Mouse (Mus musculus) R1 (cell line): ENCODE results near the gene Klhl36.

Experiments
- DNase-seq: peaks from one replicate; pipeline ENCODE4 v3.0.0-alpha.2; 2018; ENCODE audit warnings: low read depth, low spot score

Klhl36 gene

DNA sequence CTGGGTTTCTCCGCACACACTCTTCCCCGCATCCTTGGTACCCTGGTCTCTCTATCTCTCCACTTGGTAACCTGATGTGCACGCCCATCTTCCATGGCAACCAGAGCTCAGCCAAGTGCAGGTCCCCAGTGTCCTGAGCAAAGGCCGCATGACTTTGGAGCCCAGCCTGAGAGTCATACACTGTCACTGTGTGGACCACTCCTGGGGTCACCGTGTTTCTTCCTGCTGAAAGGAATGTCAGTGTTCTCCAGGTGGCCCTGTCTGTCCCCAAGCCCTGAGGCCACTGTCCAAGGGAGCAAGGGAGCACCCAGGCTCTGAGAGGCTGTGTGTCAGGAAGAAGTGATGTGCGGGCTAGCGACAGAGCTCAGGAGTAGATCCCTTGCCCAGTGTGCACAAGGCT, 21.2 kb downstream of the Klhl36 start:
- DNase-seq: no peak

DNA sequence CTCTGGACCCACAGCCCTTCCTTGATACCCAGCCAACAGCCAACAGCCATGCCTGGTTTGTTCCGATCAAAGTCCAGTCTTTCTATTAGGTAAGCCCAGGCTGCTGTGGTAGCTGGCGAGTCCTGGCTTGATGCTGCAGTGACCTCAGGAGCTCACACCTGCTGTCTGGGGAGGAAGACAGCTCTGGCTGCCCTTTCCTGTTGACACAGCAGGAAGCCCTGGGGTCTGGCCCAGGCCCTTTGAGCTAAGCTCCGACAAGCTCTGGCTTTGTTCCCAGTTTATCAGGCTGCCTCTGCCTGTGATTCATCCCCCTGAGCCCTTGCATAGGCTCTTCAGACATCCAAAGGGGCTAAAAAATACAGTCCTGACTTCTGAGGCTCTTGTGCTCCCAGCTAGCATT, 23.5 kb downstream of the Klhl36 start:
- DNase-seq: no peak

DNA sequence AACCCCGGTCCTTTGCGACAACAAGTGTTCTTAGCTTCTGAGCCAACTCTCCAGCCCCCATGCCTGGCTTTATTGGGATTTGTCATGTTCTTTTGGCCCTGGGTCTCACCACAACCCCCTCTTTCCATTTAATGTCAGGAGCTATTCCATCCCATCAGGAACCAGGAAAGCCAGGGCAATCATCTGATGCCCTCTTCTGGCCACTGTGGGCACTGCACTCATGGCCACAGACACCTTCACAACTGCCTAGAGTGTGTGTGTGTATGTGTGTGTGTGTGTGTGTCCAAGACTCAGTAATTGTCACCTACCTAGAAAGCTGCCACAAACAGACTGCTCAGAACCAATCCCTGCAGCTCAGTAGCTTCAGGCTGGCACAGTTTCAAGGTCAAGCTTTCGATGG, 25.1 kb downstream of the Klhl36 start:
- DNase-seq: peak; percentile 63

GRCm38 (mm10) chr8:119888012-119888411, 25.9 kb downstream of the Klhl36 start:
- no peak for DNase-seq

DNA sequence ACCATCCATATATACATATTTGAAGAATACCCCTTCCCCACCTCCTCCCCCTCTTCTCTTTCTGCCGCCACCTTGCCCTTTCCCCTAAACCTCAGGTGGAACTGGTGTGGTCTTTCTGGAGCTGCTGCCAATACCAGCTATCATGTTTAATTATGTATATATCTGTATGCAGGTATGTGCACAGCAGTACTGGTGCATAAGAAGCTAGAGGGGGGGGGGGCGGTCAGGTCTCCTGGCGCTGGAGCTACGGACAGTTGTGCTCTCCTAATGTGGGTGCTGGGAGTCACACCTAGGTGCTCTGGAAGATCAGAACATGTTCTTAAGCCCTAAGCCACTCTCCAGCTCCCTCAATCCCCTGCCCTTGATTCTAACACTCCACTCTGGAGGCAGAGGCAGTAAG, 35.0 kb downstream of the Klhl36 start:
- DNase-seq: no peak

GRCm38 (mm10) chr8:119897933-119898332, 35.9 kb downstream of the Klhl36 start:
- DNase-seq: no peak

DNA sequence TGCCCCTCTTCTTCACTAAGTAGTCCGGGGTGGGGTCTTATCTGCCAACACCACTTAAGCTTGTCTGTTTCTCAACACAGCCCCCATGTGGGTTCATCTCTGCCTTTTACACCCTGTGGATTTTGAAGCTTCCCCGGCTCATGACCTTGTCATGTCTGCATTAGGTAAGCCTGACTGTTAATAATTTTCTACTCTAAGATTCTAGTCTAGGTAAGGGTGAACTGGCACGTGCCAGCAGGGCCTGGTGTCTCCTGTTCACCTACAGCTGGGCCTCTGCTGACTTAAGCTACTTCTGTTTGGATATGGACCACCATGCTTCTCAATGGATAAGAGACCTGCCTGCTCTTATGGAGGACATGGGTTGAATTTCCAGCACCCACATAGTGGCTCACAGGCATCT, 39.3 kb downstream of the Klhl36 start:
- DNase-seq: no peak

- peak; percentile 35 for DNase-seq
Observed at GRCm38 (mm10) chr8:119901952-119902351, 39.9 kb downstream of the Klhl36 start.

- DNase-seq: no peak
Observed at GRCm38 (mm10) chr8:119904323-119904911, 42.4 kb downstream of the Klhl36 start.

DNA sequence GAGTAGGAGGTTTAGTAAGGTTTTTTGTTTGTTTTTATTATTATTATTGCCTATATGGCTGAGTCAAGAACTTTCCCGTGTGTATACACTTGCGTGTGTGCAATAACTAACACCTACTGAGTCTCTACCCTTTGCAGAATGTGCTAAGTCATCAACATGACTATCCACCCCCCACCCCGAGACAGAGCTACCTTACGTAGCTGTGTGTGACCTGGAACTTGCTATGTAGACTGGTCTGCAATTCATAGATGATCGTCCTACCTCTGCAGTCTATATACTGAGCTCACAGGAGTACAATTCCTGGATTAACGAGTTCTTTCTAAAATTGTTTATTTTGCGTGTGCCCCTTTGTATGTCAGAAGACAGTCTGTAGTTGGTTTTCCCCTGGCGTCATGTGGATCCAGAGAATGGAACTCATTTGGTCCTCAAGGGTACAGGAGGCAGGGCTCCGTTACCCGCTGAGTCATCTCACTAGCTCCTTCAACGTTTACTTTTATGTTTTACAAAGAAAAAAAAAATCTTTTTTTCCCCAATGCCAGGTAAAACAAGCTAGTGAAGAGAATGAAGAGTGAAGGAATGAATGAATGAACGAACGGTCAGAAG, 48.0 kb downstream of the Klhl36 start, which contains the start of gene Usp10:
TSS of gene Usp10 (plus strand) at position 417 of the 603 bp plus-strand sequence.
- DNase-seq: no peak

DNA sequence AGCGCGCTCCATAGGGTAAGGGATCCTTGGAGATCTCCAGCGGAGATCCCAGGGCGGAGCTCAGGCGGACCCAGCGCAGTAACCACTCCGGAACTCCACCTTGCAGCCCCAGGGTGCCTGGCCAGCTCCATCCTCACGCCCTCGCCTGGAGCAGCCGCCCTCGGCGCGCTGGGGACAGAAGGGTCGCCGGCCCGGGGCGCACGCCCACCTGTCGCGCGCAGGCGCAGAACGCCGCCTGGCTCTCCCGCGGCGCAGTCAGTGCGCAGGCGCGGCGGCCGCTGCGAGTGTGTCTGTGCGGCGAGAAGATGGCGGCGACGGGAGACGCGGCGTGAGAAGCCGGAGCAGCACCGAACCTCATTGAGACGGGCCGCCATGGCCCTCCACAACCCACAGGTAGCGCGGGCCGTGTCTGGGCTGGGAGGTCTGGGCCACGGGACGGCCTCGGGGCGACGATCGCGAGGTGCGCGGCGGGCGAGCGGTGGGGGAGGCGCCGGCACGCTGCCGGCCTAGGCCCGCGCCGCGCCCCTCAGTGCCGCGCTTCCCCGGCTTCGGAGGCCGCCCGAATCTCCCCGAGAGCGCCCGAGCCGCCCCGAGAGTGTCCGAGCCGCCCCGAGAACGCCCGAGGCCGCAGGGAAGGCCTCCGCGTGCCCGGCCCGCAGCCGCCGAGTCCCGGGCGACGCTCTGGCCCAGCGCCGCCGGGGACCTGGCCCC, 48.6 kb downstream of the Klhl36 start, which contains the start of gene Gm20388:
TSS of gene Gm20388 (plus strand) at position 295 of the 711 bp plus-strand sequence.
- DNase-seq: peak; percentile 88

DNA sequence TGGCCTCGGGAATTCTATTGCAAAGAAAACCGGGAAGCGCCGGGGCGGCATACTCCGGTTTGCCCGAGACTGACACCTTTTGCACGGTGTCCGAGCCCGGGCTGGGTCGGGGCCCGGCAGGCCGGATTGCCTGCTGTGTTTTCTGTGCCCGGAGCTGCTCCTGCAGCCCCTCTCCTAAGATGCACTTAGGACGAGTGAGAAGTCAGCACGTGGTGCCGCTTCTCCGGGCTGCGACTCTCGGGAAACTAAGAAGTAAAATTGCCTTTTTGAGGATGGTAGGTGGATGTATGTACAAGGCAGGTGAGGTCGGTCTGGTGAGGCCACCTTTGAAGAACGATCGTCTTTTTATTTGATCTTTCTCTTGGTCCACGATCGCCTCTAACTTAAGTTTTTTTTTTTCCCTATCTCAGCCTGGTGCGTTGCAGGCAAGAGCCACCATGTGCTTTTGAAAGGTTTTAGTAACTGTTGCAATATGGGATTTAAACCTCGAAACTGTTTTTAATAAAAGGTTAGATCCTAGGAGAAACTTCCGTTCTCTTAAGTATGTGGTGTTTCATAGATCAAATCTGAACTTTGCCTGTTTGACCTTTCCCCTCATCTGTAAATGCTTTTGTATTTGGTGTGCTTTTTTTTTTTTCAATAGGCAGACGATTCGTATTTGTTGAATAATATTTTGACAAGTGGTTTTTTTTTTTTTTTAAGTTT, 49.3 kb downstream of the Klhl36 start:
- peak; percentile 37 for DNase-seq

- peak; percentile 46 for DNase-seq
Observed at GRCm38 (mm10) chr8:119912643-119913042, 50.6 kb downstream of the Klhl36 start.

GRCm38 (mm10) chr8:119913181-119913580, 51.1 kb downstream of the Klhl36 start:
- DNase-seq: no peak

DNA sequence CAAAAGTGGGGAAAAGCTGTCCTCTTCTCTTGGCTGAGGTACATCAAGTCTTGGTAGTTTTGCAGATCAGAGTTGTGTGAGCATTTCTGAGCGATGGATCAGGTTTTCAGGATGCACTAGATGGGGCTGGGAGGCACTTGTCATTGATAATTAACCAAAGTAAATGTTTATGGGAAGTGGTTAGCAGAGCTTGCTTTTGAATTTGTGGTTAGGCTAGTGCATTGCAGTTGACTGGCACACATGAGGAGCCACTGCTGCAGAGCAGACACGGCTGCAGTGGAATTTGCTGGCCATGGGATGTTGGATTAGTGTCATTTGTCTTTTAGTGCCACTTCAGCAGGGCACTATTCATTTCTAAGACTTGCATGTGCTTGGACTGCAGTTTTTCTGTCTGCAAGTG, 52.1 kb downstream of the Klhl36 start:
- no peak for DNase-seq

- DNase-seq: no peak
Observed at GRCm38 (mm10) chr8:119915298-119915697, 53.2 kb downstream of the Klhl36 start.

DNA sequence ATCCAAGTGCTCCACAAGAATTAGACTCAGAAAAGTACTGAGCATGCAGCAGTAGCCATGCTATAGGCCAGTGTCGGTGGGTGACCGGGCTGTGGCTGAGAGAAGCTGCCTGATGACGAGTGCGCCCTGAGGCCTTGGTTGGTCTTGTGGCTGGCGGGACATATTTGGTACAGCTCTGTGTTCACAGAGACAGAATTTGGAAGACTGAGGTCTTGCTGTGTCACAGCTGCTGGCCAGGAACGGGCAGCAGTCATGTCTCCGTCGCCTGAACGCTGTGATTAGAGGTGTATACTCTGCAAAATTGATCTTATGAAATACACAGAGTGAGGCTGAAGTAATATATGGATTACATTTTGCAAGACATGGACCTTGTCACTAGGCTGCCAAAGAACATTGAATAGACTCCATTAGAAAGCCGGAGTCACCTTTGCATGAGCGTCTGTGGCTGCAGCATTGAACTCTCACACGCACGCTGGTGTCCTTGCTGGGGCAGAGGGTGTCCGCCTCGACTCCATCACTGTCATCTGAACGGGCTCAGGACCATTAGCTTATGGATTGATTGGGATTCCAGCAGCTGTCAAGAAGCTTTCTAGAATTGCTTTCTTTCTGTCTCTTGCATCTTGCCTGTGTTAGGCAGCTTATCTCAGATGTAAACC, 54.3 kb downstream of the Klhl36 start:
- no peak for DNase-seq

- no peak for DNase-seq
Observed at GRCm38 (mm10) chr8:119917415-119917814, 55.3 kb downstream of the Klhl36 start.

GRCm38 (mm10) chr8:119918155-119918567, 56.1 kb downstream of the Klhl36 start:
- DNase-seq: no peak

- DNase-seq: no peak
Observed at GRCm38 (mm10) chr8:119923259-119923658, 61.2 kb downstream of the Klhl36 start.

- no peak for DNase-seq
Observed at GRCm38 (mm10) chr8:119925428-119925827, 63.4 kb downstream of the Klhl36 start.

GRCm38 (mm10) chr8:119926474-119926873, 64.4 kb downstream of the Klhl36 start:
- DNase-seq: no peak
